In the genomic region with DNA sequence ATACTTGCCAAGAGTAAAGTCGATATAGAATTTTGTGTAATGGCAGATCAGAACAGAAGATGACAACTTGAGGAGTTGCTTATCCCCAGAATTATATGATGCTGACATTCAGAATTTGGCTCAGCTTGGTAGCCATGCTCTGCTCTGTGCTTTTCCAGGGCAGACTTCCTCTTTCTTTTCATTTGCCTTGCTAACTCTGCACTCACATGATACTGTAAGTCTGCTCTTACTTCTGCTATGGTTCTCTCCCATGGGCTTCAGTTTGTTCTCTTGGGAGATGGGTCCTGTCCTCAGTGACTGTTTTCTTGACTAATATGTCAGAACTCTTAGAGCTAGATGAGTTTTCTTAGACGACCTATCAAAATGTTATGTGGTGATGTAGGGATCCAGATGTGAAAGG, we compare ENCODE assay signal across 1 mouse cellular context.
TF ChIP-seq lines count a peak whose summit lies in the region.

No protein-coding gene starts in this region.

TF ChIP-seq in CH12.LX, 34 proteins besides CTCF, POLR2A, EP300 and RAD21 (continued from another document):
- TF ChIP-seq KAT2A (IDR thresholded peaks at IDR 0.05; ENCODE audit: insufficient replicate concordance, low read length) = peak; percentile 70; the same call in 1 of the 2 replicates
- TF ChIP-seq PAX5 (IDR thresholded peaks at IDR 0.05; ENCODE audit: low read length) = no peak
- no peak for TF ChIP-seq NELFE (IDR thresholded peaks at IDR 0.05; ENCODE audit: low read depth, low read length)
- TF ChIP-seq MAFK (IDR thresholded peaks at IDR 0.05; ENCODE audit: insufficient replicate concordance, low read length) = no peak
- no peak for TF ChIP-seq RCOR1 (conservative IDR thresholded peaks at IDR 0.05; ENCODE audit: low read depth, low read length)
- TF ChIP-seq ZNF384 (IDR thresholded peaks at IDR 0.05; ENCODE audit: low read depth, low read length) = no peak
- no peak for TF ChIP-seq MAZ (IDR thresholded peaks at IDR 0.05; ENCODE audit: low read depth, low read length)
- no peak for TF ChIP-seq ZC3H11A (IDR thresholded peaks at IDR 0.05; ENCODE audit: low read depth, low read length)
- no peak for TF ChIP-seq UBTF (IDR thresholded peaks at IDR 0.05; ENCODE audit: low read depth, low read length)
- TF ChIP-seq POLR2AphosphoS2 (IDR thresholded peaks at IDR 0.05; ENCODE audit: low read depth, low read length) = no peak
- TF ChIP-seq E2F4 (IDR thresholded peaks at IDR 0.05; ENCODE audit: insufficient replicate concordance, low read depth, low read length) = no peak
- TF ChIP-seq USF2 (conservative IDR thresholded peaks at IDR 0.05; ENCODE audit: low read depth, low read length) = no peak
- no peak for TF ChIP-seq GABPA (IDR thresholded peaks at IDR 0.05; ENCODE audit: insufficient replicate concordance, low read depth, low read length)
- TF ChIP-seq SMC3 (IDR thresholded peaks at IDR 0.05; ENCODE audit: low read depth, low read length) = no peak
- no peak; the same call in 1 of the 2 replicates for TF ChIP-seq JUND (conservative IDR thresholded peaks at IDR 0.05; ENCODE audit: low read depth, low read length)
- no peak for TF ChIP-seq NRF1 (IDR thresholded peaks at IDR 0.05; ENCODE audit: low read depth, low read length)
- TF ChIP-seq TBP (conservative IDR thresholded peaks at IDR 0.05; ENCODE audit: low read depth, low read length) = peak; percentile 20; the same call in 1 of the 2 replicates
